Mouse (Mus musculus): ENCODE data around the gene Peak1.

- TF ChIP-seq GATA1 (IDR thresholded peaks at IDR 0.05; ENCODE audit: low read length): no peak
- no peak for TF ChIP-seq TAL1 (IDR thresholded peaks at IDR 0.05; ENCODE audit: low read length)
Observed at GRCm38 (mm10) chr9:56456426-56456825, 38.6 kb upstream of the Peak1 start.

Measured in erythroblast, embryonic 14.5 days (primary cell).